Mouse (Mus musculus) lung, embryonic 15.5 days (tissue): Measurements from ENCODE around the gene Tpd52l1. TPM values are rescaled to one million over a fixed set of nuclear protein-coding genes. Genes with fewer than 3 reads are reported as not detected.
A peak's percentile ranks its signal among the peaks of the same experiment; 100 is the strongest.

ENCODE experiments used
- ATAC-seq: fragments of 200-750 bp; cut with Nextera tagmentation; 2 replicates; pipeline ENCODE4 v1.8.0; 2017; ENCODE audit warnings: moderate number of reproducible peaks, borderline replicate concordance; ENCODE audit not compliant: low FRiP score, low TSS enrichment; ENCODE audit errors: extremely low read depth
- H3K27ac ChIP-seq: fragments of 300-500 bp; sonication (generic); 2 replicates; pipeline ENCODE4 v1.5.1; 2015; ENCODE audit warnings: moderate library complexity, mild to moderate bottlenecking, inconsistent platforms
- H3K27me3 ChIP-seq: fragments of 300-500 bp; sonication (generic); 2 replicates; pipeline ENCODE4 v1.6.1; 2015; ENCODE audit warnings: inconsistent platforms
- H3K36me3 ChIP-seq: fragments of 300-500 bp; sonication (generic); 2 replicates; pipeline ENCODE4 v1.6.1; 2015; ENCODE audit warnings: inconsistent platforms
- H3K4me1 ChIP-seq: fragments of 300-500 bp; sonication (generic); 2 replicates; pipeline ENCODE4 v1.6.1; 2015; ENCODE audit warnings: inconsistent platforms
- H3K4me2 ChIP-seq: fragments of 300-500 bp; sonication (generic); 2 replicates; pipeline ENCODE4 v1.6.1; 2015; ENCODE audit warnings: inconsistent platforms, mild to moderate bottlenecking, moderate library complexity
- H3K4me3 ChIP-seq: fragments of 300-500 bp; sonication (generic); 2 replicates; pipeline ENCODE4 v1.5.1; 2015; ENCODE audit warnings: mild to moderate bottlenecking, inconsistent platforms
- H3K9ac ChIP-seq: fragments of 300-500 bp; sonication (generic); 2 replicates; pipeline ENCODE4 v1.6.1; 2015; ENCODE audit warnings: inconsistent platforms
- H3K9me3 ChIP-seq: fragments of 300-500 bp; sonication (generic); 2 replicates; pipeline ENCODE4 v1.6.1; 2016; ENCODE audit warnings: inconsistent platforms
- WGBS: fragments of 180-500 bp; shearing (Covaris S2); methylation state at CpG from one replicate; pipeline ENCODE4 v1.1.7; 2015; 5-methylcytosine and 5-hydroxymethylcytosine counted together
- polyA plus RNA-seq: library from polyadenylated mRNA; unstranded; fragments of >200 nt; fragmentation: Nextera tagmentation; extraction: Ambion mirVana; gene quantifications from 2 replicates; pipeline ENCODE4 v1.2.1, GENCODE M21; 2015

Gene Tpd52l1
- polyA plus RNA-seq, 1 experiment from 2014 or later, result 21.5 TPM

- Histone ChIP-seq H3K9me3 (no peaks in the 10 kb centered on the region), H3K4me3 (no peak overlapping the region), H3K27me3 (no peaks in the 10 kb centered on the region), H3K4me1 (no peaks in the 10 kb centered on the region), H3K27ac (no peak overlapping the region), H3K9ac (no peak overlapping the region), H3K36me3 (peaks cover 7% of the 10 kb centered on the region; the same call in 1 of the 2 replicates), H3K4me2 (no peak overlapping the region)
- WGBS, result 87% methylated on average over 4 of the region's 4 CpGs
- no peak for ATAC-seq
Measured at GRCm38 (mm10) chr10:31331225-31331775, 114.5 kb downstream of the Tpd52l1 start.

GRCm38 (mm10) chr10:31330286-31330962, 115.3 kb downstream of the Tpd52l1 start:
- Histone ChIP-seq H3K27ac (no peak overlapping the region), H3K4me1 (no peaks in the 10 kb centered on the region), H3K4me2 (no peak overlapping the region), H3K36me3 (peaks cover 11% of the 10 kb centered on the region), H3K4me3 (no peak overlapping the region), H3K27me3 (no peaks in the 10 kb centered on the region), H3K9ac (no peak overlapping the region), H3K9me3 (no peaks in the 10 kb centered on the region)
- 79% methylated on average over 3 of the region's 3 CpGs for WGBS
- ATAC-seq, result no peak

GRCm38 (mm10) chr10:31329436-31329835, 116.3 kb downstream of the Tpd52l1 start:
- Histone ChIP-seq H3K27me3 (no peaks in the 10 kb centered on the region), H3K4me3 (no peak overlapping the region), H3K9ac (no peak overlapping the region), H3K36me3 (peaks cover 11% of the 10 kb centered on the region), H3K27ac (no peak overlapping the region), H3K4me2 (no peak overlapping the region), H3K9me3 (no peaks in the 10 kb centered on the region), H3K4me1 (no peaks in the 10 kb centered on the region)
- no peak for ATAC-seq
- 89% methylated on average over 1 of the region's 1 CpGs for WGBS

GRCm38 (mm10) chr10:31318491-31318890, 127.3 kb downstream of the Tpd52l1 start:
- no peak overlapping the region for H3K4me3 ChIP-seq
- WGBS, result 82% methylated on average over 5 of the region's 5 CpGs
- H3K4me2 ChIP-seq, result no peak overlapping the region
- H3K9me3 ChIP-seq, result no peaks in the 10 kb centered on the region
- H3K9ac ChIP-seq, result no peak overlapping the region
- peaks cover 4% of the 10 kb centered on the region; the same call in 1 of the 2 replicates for H3K4me1 ChIP-seq
- H3K27me3 ChIP-seq, result no peaks in the 10 kb centered on the region
- no peak for ATAC-seq
- H3K36me3 ChIP-seq, result peaks cover 16% of the 10 kb centered on the region
- no peak overlapping the region for H3K27ac ChIP-seq

- peaks cover 4% of the 10 kb centered on the region for H3K4me1 ChIP-seq
- H3K9ac ChIP-seq, result peak within 1 kb of the TSS; percentile 72
Measured at GRCm38 (mm10) chr10:31312865-31313848, 132.6 kb downstream of the Tpd52l1 start, which contains the start of gene Hddc2. Gene Hddc2, plus strand, starts transcription at chr10:31313383.

GRCm38 (mm10) chr10:31307024-31307598, 138.6 kb downstream of the Tpd52l1 start:
- WGBS, result 33% methylated on average over 1 of the region's 1 CpGs
- Histone ChIP-seq H3K9me3 (no peaks in the 10 kb centered on the region), H3K9ac (no peak overlapping the region), H3K27ac (no peak overlapping the region), H3K4me1 (no peaks in the 10 kb centered on the region), H3K36me3 (no peaks in the 10 kb centered on the region), H3K27me3 (no peaks in the 10 kb centered on the region), H3K4me3 (no peak overlapping the region), H3K4me2 (no peak overlapping the region)
- ATAC-seq, result no peak

More at GRCm38 (mm10) chr10:31312865-31313848, 132.6 kb downstream of the Tpd52l1 start, which contains the start of gene Hddc2:
- Histone ChIP-seq H3K4me3 (peak within 1 kb of the TSS; percentile 64), H3K4me2 (peak within 1 kb of the TSS; percentile 62), H3K27me3 (no peaks in the 10 kb centered on the region), H3K27ac (peak within 1 kb of the TSS; percentile 89), H3K9me3 (no peaks in the 10 kb centered on the region), H3K36me3 (peaks cover 8% of the 10 kb centered on the region; the same call in 1 of the 2 replicates)
- ATAC-seq, result peak; percentile 96
- WGBS, result 4% methylated on average over 39 of the region's 44 CpGs

GRCm38 (mm10) chr10:31303446-31303845, 142.3 kb downstream of the Tpd52l1 start:
- Histone ChIP-seq H3K27ac (no peak overlapping the region), H3K9ac (no peak overlapping the region), H3K9me3 (no peaks in the 10 kb centered on the region), H3K27me3 (no peaks in the 10 kb centered on the region), H3K4me3 (no peak overlapping the region), H3K36me3 (no peaks in the 10 kb centered on the region), H3K4me1 (no peaks in the 10 kb centered on the region), H3K4me2 (no peak overlapping the region)
- 94% methylated on average over 2 of the region's 2 CpGs for WGBS
- ATAC-seq, result no peak

GRCm38 (mm10) chr10:31300292-31300691, 145.5 kb downstream of the Tpd52l1 start:
- ATAC-seq, result no peak
- Histone ChIP-seq H3K36me3 (no peaks in the 10 kb centered on the region), H3K4me3 (no peak overlapping the region), H3K27ac (no peak overlapping the region), H3K4me2 (no peak overlapping the region), H3K9ac (no peak overlapping the region), H3K4me1 (no peaks in the 10 kb centered on the region), H3K9me3 (no peaks in the 10 kb centered on the region), H3K27me3 (no peaks in the 10 kb centered on the region)
- WGBS, result 65% methylated on average over 1 of the region's 1 CpGs

GRCm38 (mm10) chr10:31298921-31299574, 146.7 kb downstream of the Tpd52l1 start:
- Histone ChIP-seq H3K9me3 (no peaks in the 10 kb centered on the region), H3K9ac (no peak overlapping the region), H3K4me2 (no peak overlapping the region), H3K27ac (no peak overlapping the region), H3K4me1 (no peaks in the 10 kb centered on the region), H3K4me3 (no peak overlapping the region), H3K36me3 (no peaks in the 10 kb centered on the region), H3K27me3 (no peaks in the 10 kb centered on the region)
- ATAC-seq, result no peak
- WGBS, result 25% methylated on average over 6 of the region's 6 CpGs

- no peaks in the 10 kb centered on the region for H3K36me3 ChIP-seq
- H3K4me2 ChIP-seq, result no peak overlapping the region
- no peak overlapping the region for H3K27ac ChIP-seq
- no peak overlapping the region for H3K4me3 ChIP-seq
- no peaks in the 10 kb centered on the region for H3K4me1 ChIP-seq
- no peaks in the 10 kb centered on the region for H3K27me3 ChIP-seq
- ATAC-seq, result no peak
- no peaks in the 10 kb centered on the region for H3K9me3 ChIP-seq
- no peak overlapping the region for H3K9ac ChIP-seq
- WGBS, result 68% methylated on average over 2 of the region's 2 CpGs
Measured at GRCm38 (mm10) chr10:31298263-31298662, 147.5 kb downstream of the Tpd52l1 start.

- no peaks in the 10 kb centered on the region for H3K27me3 ChIP-seq
- H3K9me3 ChIP-seq, result no peaks in the 10 kb centered on the region
- H3K4me3 ChIP-seq, result no peak overlapping the region
- H3K27ac ChIP-seq, result no peak overlapping the region
- H3K36me3 ChIP-seq, result no peaks in the 10 kb centered on the region
- no peak for ATAC-seq
- whole genome bisulfite sequencing, result 73% methylated on average over 4 of the region's 4 CpGs
- H3K9ac ChIP-seq, result no peak overlapping the region
- no peak overlapping the region for H3K4me2 ChIP-seq
- H3K4me1 ChIP-seq, result no peaks in the 10 kb centered on the region
Measured at GRCm38 (mm10) chr10:31297106-31297505, 148.7 kb downstream of the Tpd52l1 start.
